Mouse (Mus musculus) A20 (cell line): Measurements from ENCODE around the gene Tra2a.

Experiments
- DNase-seq: peaks from one replicate; pipeline ENCODE4 v3.0.0-alpha.2; 2011; ENCODE audit warnings: low read depth, low spot score

Gene Tra2a

GRCm38 (mm10) chr6:49236331-49236730 lies 27.5 kb downstream of the Tra2a start:
- DNase-seq, result peak; percentile 86

- peak; percentile 63 for DNase-seq
These were observed 30.5 kb downstream of the Tra2a start for GRCm38 (mm10) chr6:49233356-49233755.

- DNase-seq, result peak; percentile 65
These were observed 35.6 kb downstream of the Tra2a start for GRCm38 (mm10) chr6:49228126-49228679.

GRCm38 (mm10) chr6:49227184-49227735 lies 36.6 kb downstream of the Tra2a start:
- peak; percentile 72 for DNase-seq

- DNase-seq, result no peak
These were observed 38.1 kb downstream of the Tra2a start for GRCm38 (mm10) chr6:49225728-49226123.

GRCm38 (mm10) chr6:49224923-49225727 lies 38.7 kb downstream of the Tra2a start:
- DNase-seq, result no peak

GRCm38 (mm10) chr6:49221906-49222305 lies 41.9 kb downstream of the Tra2a start:
- peak; percentile 34 for DNase-seq

GRCm38 (mm10) chr6:49219920-49220604 lies 43.8 kb downstream of the Tra2a start:
- peak; percentile 43 for DNase-seq

- peak; percentile 61 for DNase-seq
These were observed 44.8 kb downstream of the Tra2a start for GRCm38 (mm10) chr6:49219001-49219560.

GRCm38 (mm10) chr6:49218275-49218802 lies 45.5 kb downstream of the Tra2a start:
- no peak for DNase-seq

- DNase-seq, result peak; percentile 99
These were observed 46.1 kb downstream of the Tra2a start for GRCm38 (mm10) chr6:49217581-49218274.

GRCm38 (mm10) chr6:49216811-49217542 lies 46.9 kb downstream of the Tra2a start:
- DNase-seq, result peak; percentile 24

GRCm38 (mm10) chr6:49215748-49216585 lies 47.9 kb downstream of the Tra2a start:
- peak; percentile 63 for DNase-seq

- peak; percentile 93 for DNase-seq
These were observed 48.7 kb downstream of the Tra2a start, which contains the start of gene Igf2bp3 for GRCm38 (mm10) chr6:49214928-49215747. Gene Igf2bp3 (minus strand): TSS chr6:49214957.

GRCm38 (mm10) chr6:49214086-49214927 lies 49.5 kb downstream of the Tra2a start:
- peak; percentile 77 for DNase-seq

GRCm38 (mm10) chr6:49213581-49214085 lies 50.2 kb downstream of the Tra2a start:
- no peak for DNase-seq

- no peak for DNase-seq
These were observed 50.8 kb downstream of the Tra2a start for GRCm38 (mm10) chr6:49212931-49213580.
